Mouse (Mus musculus) midbrain, embryonic 15.5 days (tissue): ENCODE data around the gene Nadsyn1. TPM values are rescaled to one million over a fixed set of nuclear protein-coding genes. Genes with fewer than 3 reads are reported as not detected.
A peak's percentile ranks its signal among the peaks of the same experiment; 100 is the strongest.

ENCODE experiments used
- ATAC-seq: fragments of 200-750 bp; cut with Nextera tagmentation; replicated peaks from 2 replicates; pipeline ENCODE4 v1.8.0; 2017; ENCODE audit warnings: moderate TSS enrichment
- H3K27ac ChIP-seq: fragments of 300-500 bp; sonication (generic); 2 replicates; pipeline ENCODE4 v1.5.1; 2015; ENCODE audit warnings: mild to moderate bottlenecking, inconsistent platforms
- H3K27me3 ChIP-seq: fragments of 300-500 bp; sonication (generic); replicated peaks from 2 replicates; pipeline ENCODE4 v1.6.1; 2015; ENCODE audit warnings: inconsistent platforms
- H3K36me3 ChIP-seq: fragments of 300-500 bp; sonication (generic); replicated peaks from 2 replicates; pipeline ENCODE4 v1.6.1; 2015; ENCODE audit warnings: inconsistent platforms
- H3K4me1 ChIP-seq: fragments of 300-500 bp; sonication (generic); 2 replicates; pipeline ENCODE4 v1.6.1; 2015; ENCODE audit warnings: inconsistent platforms
- H3K4me2 ChIP-seq: fragments of 300-500 bp; sonication (generic); 2 replicates; pipeline ENCODE4 v1.6.1; 2015; ENCODE audit warnings: inconsistent platforms, mild to moderate bottlenecking, moderate library complexity
- H3K4me3 ChIP-seq: fragments of 300-500 bp; sonication (generic); 2 replicates; pipeline ENCODE4 v1.5.1; 2015; ENCODE audit warnings: mild to moderate bottlenecking, inconsistent platforms
- H3K9ac ChIP-seq: fragments of 300-500 bp; sonication (generic); 2 replicates; pipeline ENCODE4 v1.6.1; 2015; ENCODE audit warnings: mild to moderate bottlenecking, inconsistent platforms
- H3K9me3 ChIP-seq: fragments of 300-500 bp; sonication (generic); 2 replicates; pipeline ENCODE4 v1.6.1; 2016; ENCODE audit warnings: inconsistent platforms
- WGBS: fragments of 180-500 bp; shearing (Covaris S2); methylation state at CpG from one replicate; pipeline ENCODE4 v1.1.7; 2015; ENCODE audit warnings: mixed read lengths; 5-methylcytosine and 5-hydroxymethylcytosine counted together
- polyA plus RNA-seq: library from polyadenylated mRNA; unstranded; fragments of >200 nt; fragmentation: Nextera tagmentation; extraction: Ambion mirVana; gene quantifications from 2 replicates; pipeline ENCODE4 v1.2.1, GENCODE M21; 2015

Nadsyn1 gene
- polyA plus RNA-seq, 1 experiment from 2014 or later, result 7.1 TPM

DNA sequence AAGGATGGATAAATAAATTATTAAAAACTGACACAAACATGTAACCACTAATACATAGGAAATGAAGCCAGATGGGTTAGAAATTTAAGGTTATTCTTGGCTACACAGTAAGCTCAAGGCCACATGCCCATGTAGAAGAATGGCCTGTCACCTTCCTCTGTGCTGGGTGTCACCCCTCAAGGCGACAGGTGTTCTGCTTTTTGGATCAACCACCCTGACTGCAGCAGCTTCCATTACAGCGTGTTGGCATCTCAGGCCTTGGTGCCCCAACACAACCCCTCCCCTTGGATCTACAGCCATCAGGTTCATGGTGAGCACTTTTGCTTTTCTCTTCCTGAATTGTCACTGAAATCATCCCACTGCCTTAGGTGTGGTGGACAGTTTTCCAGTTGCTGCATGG lies 10.0 kb upstream of the Nadsyn1 start:
- Histone ChIP-seq H3K27ac (no peak overlapping the region), H3K9ac (no peak overlapping the region), H3K36me3 (peaks cover 6% of the 10 kb centered on the region; the same call in 1 of the 2 replicates), H3K4me1 (peaks cover 63% of the 10 kb centered on the region), H3K4me2 (0 out of 2 replicates have a peak overlapping the region, but pooled peaks have one; percentile 12), H3K4me3 (no peak overlapping the region), H3K27me3 (no peaks in the 10 kb centered on the region), H3K9me3 (no peaks in the 10 kb centered on the region)
- 96% methylated on average over 2 of the region's 2 CpGs for WGBS
- no peak for ATAC-seq

GRCm38 (mm10) chr7:143832196-143832595 lies 9.5 kb upstream of the Nadsyn1 start:
- Histone ChIP-seq H3K27ac (no peak overlapping the region), H3K4me1 (peaks cover 63% of the 10 kb centered on the region), H3K36me3 (0 out of 2 replicates have a peak, but pooled peaks cover 3% of the 10 kb centered on the region), H3K4me2 (peak overlapping the region; percentile 87; the same call in 1 of the 2 replicates), H3K27me3 (no peaks in the 10 kb centered on the region), H3K9ac (no peak overlapping the region), H3K9me3 (no peaks in the 10 kb centered on the region), H3K4me3 (no peak overlapping the region)
- WGBS, result 83% methylated on average over 8 of the region's 8 CpGs
- ATAC-seq, result no peak

DNA sequence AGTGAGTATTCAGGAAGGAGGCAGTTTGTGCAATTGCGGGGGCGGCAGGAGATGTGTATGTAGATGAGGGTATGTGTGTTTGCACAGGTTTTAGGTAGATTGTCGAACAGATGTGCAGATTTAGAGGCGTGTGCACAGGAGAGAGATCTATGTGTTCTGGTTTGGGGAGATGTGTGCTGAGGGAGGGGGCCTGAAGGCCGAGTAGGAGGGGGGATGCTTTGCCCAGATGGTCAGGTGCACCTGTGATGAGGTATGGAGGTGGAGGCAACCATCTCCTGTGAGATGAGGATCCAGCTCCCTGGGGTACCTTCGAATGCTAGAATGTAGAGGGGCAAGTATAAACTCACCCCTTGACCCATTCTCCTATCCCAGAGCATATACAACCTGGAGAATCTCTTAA lies 7.8 kb upstream of the Nadsyn1 start:
- H3K27ac ChIP-seq, result peak overlapping the region; percentile 82
- H3K4me1 ChIP-seq, result peaks cover 54% of the 10 kb centered on the region
- peak overlapping the region; percentile 56 for H3K4me3 ChIP-seq
- H3K9ac ChIP-seq, result peak overlapping the region; percentile 69
- ATAC-seq, result peak; percentile 48
- no peaks in the 10 kb centered on the region for H3K36me3 ChIP-seq
- H3K9me3 ChIP-seq, result no peaks in the 10 kb centered on the region
- no peaks in the 10 kb centered on the region for H3K27me3 ChIP-seq
- H3K4me2 ChIP-seq, result peak overlapping the region; percentile 87
- WGBS, result 8% methylated on average over 6 of the region's 6 CpGs

DNA sequence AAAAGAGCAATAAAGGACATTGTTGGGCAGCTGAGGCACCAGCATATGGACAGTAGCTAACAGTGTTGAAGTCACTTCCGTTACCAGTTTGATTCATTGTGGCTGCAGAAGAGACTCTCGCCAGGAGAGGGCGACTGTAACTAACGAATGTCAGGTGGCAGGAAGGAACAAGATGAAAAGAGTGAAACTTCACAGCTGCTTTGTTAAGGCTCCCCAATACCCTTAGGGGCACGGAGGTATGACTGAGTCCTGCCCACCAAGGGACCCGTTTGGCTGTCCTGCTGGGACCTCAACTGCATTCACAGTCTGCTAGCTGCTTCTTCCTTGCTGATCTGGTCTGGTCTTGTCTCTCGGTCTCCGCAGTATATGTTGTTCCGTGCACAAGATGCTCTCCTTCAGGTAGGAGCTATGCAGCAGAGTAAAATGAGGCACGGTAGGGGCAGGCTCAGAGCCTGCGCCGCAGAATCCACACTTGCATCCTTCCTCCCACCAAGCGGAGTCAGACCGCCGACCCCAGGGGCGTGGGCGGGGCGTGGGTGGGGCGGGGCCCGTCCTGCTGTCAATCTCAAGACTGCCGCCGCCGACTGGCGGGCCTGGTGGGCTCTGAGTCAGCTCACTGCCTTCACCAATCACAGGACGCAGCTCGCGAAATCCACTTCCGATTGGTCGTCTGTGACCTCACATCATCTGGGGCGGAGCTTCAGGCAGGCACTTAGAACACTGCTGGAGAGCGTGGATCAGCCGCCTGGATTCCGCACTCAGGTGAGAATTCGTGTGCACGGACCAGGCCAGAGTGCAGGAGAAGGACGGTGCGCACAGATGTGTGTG lies 7.1 kb upstream of the Nadsyn1 start:
- WGBS, result under 1% methylated on average over 37 of the region's 37 CpGs
- H3K27ac ChIP-seq, result peak overlapping the region; percentile 95
- peak overlapping the region; percentile 56 for H3K4me3 ChIP-seq
- H3K27me3 ChIP-seq, result no peaks in the 10 kb centered on the region
- H3K9ac ChIP-seq, result peak overlapping the region; percentile 69
- ATAC-seq, result peak; percentile 98
- H3K4me1 ChIP-seq, result peaks cover 47% of the 10 kb centered on the region
- no peaks in the 10 kb centered on the region for H3K36me3 ChIP-seq
- H3K9me3 ChIP-seq, result no peaks in the 10 kb centered on the region
- H3K4me2 ChIP-seq, result peak overlapping the region; percentile 87

DNA sequence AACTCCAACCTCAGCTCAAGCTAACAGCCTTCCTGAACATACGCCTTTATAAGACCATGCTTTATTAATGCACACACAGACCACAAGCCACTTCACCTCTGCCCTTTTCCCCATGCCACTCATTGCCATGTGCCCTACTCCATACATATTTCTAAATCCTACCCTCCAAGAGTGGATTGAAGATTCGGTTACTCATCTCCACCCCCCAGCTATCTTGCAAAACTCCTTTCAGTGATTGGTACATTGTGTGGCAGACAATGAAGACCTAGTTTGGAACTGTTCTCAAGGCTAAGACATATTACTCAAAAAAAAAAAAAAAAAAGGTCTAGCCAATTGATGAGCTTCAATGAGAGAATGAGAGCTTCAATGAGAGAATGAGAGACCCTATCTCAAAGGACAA lies 4.3 kb upstream of the Nadsyn1 start:
- Histone ChIP-seq H3K9me3 (no peaks in the 10 kb centered on the region), H3K4me1 (peaks cover 29% of the 10 kb centered on the region), H3K9ac (no peak overlapping the region), H3K4me2 (no peak overlapping the region), H3K27me3 (no peaks in the 10 kb centered on the region), H3K4me3 (no peak overlapping the region), H3K27ac (no peak overlapping the region), H3K36me3 (no peaks in the 10 kb centered on the region)
- no peak for ATAC-seq
- WGBS, result 96% methylated on average over 2 of the region's 2 CpGs

GRCm38 (mm10) chr7:143823266-143823605 lies 587 bp upstream of the Nadsyn1 start:
- Histone ChIP-seq H3K9ac (peak overlapping the region; percentile 20; the same call in 1 of the 2 replicates), H3K4me1 (peaks cover 14% of the 10 kb centered on the region), H3K36me3 (no peaks in the 10 kb centered on the region), H3K27me3 (no peaks in the 10 kb centered on the region), H3K27ac (peak overlapping the region; percentile 82), H3K4me2 (peak overlapping the region; percentile 68), H3K9me3 (no peaks in the 10 kb centered on the region), H3K4me3 (peak overlapping the region; percentile 55)
- 67% methylated on average over 4 of the region's 4 CpGs for WGBS
- ATAC-seq, result no peak; the same call in 1 of the 2 replicates

GRCm38 (mm10) chr7:143821241-143821640 lies 1.4 kb downstream of the Nadsyn1 start:
- Histone ChIP-seq H3K9me3 (no peaks in the 10 kb centered on the region), H3K4me3 (no peak overlapping the region), H3K4me2 (no peak overlapping the region), H3K27me3 (no peaks in the 10 kb centered on the region), H3K4me1 (peaks cover 14% of the 10 kb centered on the region), H3K9ac (no peak overlapping the region), H3K36me3 (no peaks in the 10 kb centered on the region), H3K27ac (no peak overlapping the region)
- no peak for ATAC-seq
- WGBS, result 85% methylated on average over 2 of the region's 2 CpGs

- Histone ChIP-seq H3K36me3 (peaks cover 12% of the 10 kb centered on the region; the same call in 1 of the 2 replicates), H3K9ac (no peak overlapping the region), H3K4me3 (no peak overlapping the region), H3K27ac (no peak overlapping the region), H3K4me2 (no peak overlapping the region), H3K4me1 (peaks cover 14% of the 10 kb centered on the region), H3K27me3 (no peaks in the 10 kb centered on the region), H3K9me3 (no peaks in the 10 kb centered on the region)
- ATAC-seq, result no peak
- WGBS, result 87% methylated on average over 4 of the region's 4 CpGs
Measured at GRCm38 (mm10) chr7:143819201-143819600, 3.4 kb downstream of the Nadsyn1 start.

DNA sequence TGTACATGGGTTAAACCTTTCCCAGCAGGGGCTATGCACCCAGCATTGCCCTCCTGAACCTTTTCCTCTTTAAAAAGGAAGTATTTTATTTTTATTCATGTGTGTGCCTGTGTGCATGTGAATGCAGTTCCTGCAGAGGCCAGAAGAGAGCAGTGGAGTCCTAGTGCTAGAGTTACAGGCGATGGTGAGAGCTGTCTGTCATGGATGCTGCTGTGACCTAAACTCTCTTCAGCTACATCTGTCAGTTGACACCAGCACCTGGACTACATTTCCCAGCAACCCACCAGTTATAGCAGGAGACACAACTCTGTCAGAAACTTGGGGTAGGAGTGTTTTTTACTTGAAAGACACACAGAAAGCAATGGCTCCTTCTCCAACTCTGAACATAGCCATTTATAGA lies 13.7 kb downstream of the Nadsyn1 start:
- Histone ChIP-seq H3K27me3 (no peaks in the 10 kb centered on the region), H3K4me3 (no peak overlapping the region), H3K9me3 (no peaks in the 10 kb centered on the region), H3K9ac (no peak overlapping the region), H3K4me2 (no peak overlapping the region), H3K36me3 (peaks cover 19% of the 10 kb centered on the region), H3K4me1 (no peaks in the 10 kb centered on the region), H3K27ac (no peak overlapping the region)
- ATAC-seq, result no peak
- WGBS, result 38% methylated on average over 1 of the region's 1 CpGs

DNA sequence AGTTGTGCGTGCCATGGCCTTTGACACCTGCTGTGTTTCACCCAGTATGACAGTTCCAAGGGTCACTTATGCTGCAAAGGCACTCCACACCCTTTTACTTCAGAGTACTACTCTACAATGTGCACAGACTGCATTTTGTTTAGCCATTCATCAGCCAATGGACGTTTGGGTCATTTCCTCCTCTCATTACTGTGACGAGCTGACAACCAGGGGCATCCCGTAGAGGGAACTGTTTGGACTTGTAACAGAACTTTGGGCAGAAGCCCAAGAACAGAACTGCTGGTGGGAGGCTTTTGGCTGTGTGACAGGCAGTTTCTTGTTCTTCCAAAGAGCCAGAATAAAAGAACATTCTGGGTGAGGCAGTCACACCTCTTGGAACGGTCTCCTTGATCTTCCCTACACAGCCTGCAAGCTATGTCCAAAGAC lies 17.4 kb downstream of the Nadsyn1 start:
- Histone ChIP-seq H3K27ac (no peak overlapping the region), H3K27me3 (no peaks in the 10 kb centered on the region), H3K36me3 (peaks cover 9% of the 10 kb centered on the region; the same call in 1 of the 2 replicates), H3K4me2 (no peak overlapping the region), H3K9ac (no peak overlapping the region), H3K9me3 (no peaks in the 10 kb centered on the region), H3K4me1 (no peaks in the 10 kb centered on the region), H3K4me3 (no peak overlapping the region)
- WGBS, result 70% methylated on average over 5 of the region's 5 CpGs
- ATAC-seq, result no peak

DNA sequence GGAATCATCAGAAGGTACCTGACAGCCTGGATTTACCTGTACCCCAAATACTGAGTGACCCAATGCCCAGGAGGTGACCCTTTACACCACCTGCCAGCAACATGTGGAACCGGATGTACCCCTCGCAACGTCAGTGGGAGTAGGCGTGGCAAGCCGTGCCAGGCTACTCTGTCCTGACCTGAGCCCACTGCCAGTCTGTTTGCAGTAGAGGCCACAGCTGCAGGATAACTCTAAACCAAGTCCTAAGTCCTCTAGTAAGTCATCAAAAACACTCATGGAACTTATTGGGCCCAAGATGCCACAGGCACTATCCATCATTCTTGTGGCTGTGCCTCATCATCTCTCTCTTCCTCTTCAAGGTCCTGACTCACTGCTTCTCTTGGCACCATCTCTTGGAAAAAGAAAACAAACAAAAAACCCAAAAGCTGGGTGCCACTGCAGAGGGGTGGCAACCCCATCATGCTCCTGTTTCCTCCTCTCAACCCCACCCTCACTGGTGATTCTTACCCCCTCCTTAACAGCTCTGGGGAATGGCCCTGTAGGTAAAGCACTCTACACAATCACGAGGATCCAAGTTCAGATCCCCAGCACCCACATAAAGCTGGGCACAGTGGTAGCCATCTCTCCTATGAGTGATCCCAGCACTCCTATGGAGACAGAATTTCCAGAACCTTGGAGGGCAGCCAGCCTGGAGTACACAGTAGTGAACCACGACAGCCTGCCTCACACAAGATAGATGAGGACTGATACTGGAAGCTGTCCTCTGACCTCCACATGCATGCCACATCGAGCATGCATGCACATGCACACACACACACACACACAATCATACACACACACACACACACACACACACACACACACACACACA lies 21.2 kb downstream of the Nadsyn1 start:
- ATAC-seq, result no peak
- H3K4me3 ChIP-seq, result no peak overlapping the region
- H3K4me1 ChIP-seq, result no peaks in the 10 kb centered on the region
- peaks cover 24% of the 10 kb centered on the region; the same call in 1 of the 2 replicates for H3K36me3 ChIP-seq
- H3K27ac ChIP-seq, result no peak overlapping the region
- no peaks in the 10 kb centered on the region for H3K9me3 ChIP-seq
- no peaks in the 10 kb centered on the region for H3K27me3 ChIP-seq
- H3K9ac ChIP-seq, result no peak overlapping the region
- WGBS, result 87% methylated on average over 8 of the region's 8 CpGs
- H3K4me2 ChIP-seq, result no peak overlapping the region

DNA sequence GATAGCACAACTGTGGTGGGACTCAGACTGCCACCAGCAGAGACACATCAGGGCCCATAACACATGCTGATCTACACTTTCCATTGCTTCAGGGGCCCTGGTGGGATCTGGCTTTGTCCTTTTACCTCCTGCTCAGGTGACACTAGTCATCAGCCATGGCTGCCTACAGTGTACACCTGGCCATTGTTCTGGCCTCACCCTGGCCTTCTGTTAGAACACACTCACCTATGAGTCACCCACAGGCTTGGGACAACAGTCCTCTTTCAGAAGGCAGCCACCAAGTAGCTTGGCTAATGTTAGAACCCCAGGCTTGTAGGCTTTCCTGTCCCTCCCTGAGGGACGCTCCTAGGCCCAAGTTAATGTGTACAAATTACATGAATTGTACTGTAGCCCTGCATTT lies 21.9 kb downstream of the Nadsyn1 start:
- 90% methylated on average over 1 of the region's 1 CpGs for WGBS
- Histone ChIP-seq H3K27me3 (no peaks in the 10 kb centered on the region), H3K4me2 (no peak overlapping the region), H3K9me3 (no peaks in the 10 kb centered on the region), H3K4me1 (no peaks in the 10 kb centered on the region), H3K4me3 (no peak overlapping the region), H3K36me3 (peaks cover 23% of the 10 kb centered on the region; the same call in 1 of the 2 replicates), H3K27ac (no peak overlapping the region), H3K9ac (no peak overlapping the region)
- ATAC-seq, result no peak
